Mouse (Mus musculus) lung, adult 2 months (tissue): ENCODE measurements around the gene Acacb.

Experiments used
- CTCF ChIP-seq: fragments of 200-500 bp; IDR thresholded peaks from 2 replicates; pipeline ENCODE4 v1.5.1; 2011; ENCODE audit warnings: mild to moderate bottlenecking, low read length, control low read depth; ENCODE audit not compliant: insufficient read depth
- POLR2A ChIP-seq: fragments of 200-500 bp; IDR thresholded peaks from 2 replicates; pipeline ENCODE4 v1.6.1; 2011; ENCODE audit warnings: low read depth, mild to moderate bottlenecking, control low read depth, low read length, borderline replicate concordance; ENCODE audit errors: extremely low read depth

- TF ChIP-seq CTCF: no peak
- no peak for TF ChIP-seq POLR2A
Measured at GRCm38 (mm10) chr5:114206158-114206557, 59.8 kb downstream of the Acacb start.
